Mouse (Mus musculus) small intestine, adult 2 months (tissue): ENCODE measurements around the gene Sema4f.

Experiments used
- CTCF ChIP-seq: fragments of 200-500 bp; IDR thresholded peaks from 2 replicates; pipeline ENCODE4 v1.5.1; 2012; ENCODE audit warnings: low read depth, mild to moderate bottlenecking, control low read depth, inconsistent platforms, low read length, moderate library complexity, mixed read lengths; ENCODE audit not compliant: insufficient replicate concordance, insufficient read length; ENCODE audit errors: extremely low read depth
- POLR2A ChIP-seq: fragments of 200-500 bp; IDR thresholded peaks from 2 replicates; pipeline ENCODE4 v1.6.1; 2012; ENCODE audit warnings: low read depth, mild to moderate bottlenecking, control low read depth, inconsistent platforms, low read length, moderate library complexity

GRCm38 (mm10) chr6:82884570-82884969 is 55.0 kb downstream of the Sema4f start:
- TF ChIP-seq POLR2A, result no peak
- TF ChIP-seq CTCF, result no peak
